Mouse (Mus musculus): ENCODE data around the gene Ddx3x.
"Not testable (repeated sequence)": the region's sequence is repeated elsewhere in the genome, so short reads cannot be mapped to it uniquely, and the experiment has no call there.

Ddx3x gene

GRCm38 (mm10) chrX:13280409-13281328, at the start of gene Ddx3x:
Gene Ddx3x (plus strand): TSS chrX:13280970.
- peak; percentile 95 for DNase-seq

- DNase-seq = no peak
Observed at GRCm38 (mm10) chrX:13231243-13231642, 49.5 kb upstream of the Ddx3x start.

GRCm38 (mm10) chrX:13232834-13233233, 47.9 kb upstream of the Ddx3x start:
- not testable (repeated sequence) for DNase-seq

GRCm38 (mm10) chrX:13233631-13234030, 47.1 kb upstream of the Ddx3x start:
- no peak for DNase-seq

- peak; percentile 28 for DNase-seq
Observed at GRCm38 (mm10) chrX:13234709-13235108, 46.1 kb upstream of the Ddx3x start.

GRCm38 (mm10) chrX:13236100-13236568, 44.6 kb upstream of the Ddx3x start:
- no peak for DNase-seq

GRCm38 (mm10) chrX:13239455-13239854, 41.3 kb upstream of the Ddx3x start:
- no peak for DNase-seq

- DNase-seq = no peak
Observed at GRCm38 (mm10) chrX:13240646-13241425, 39.9 kb upstream of the Ddx3x start.

GRCm38 (mm10) chrX:13241426-13242319, 39.1 kb upstream of the Ddx3x start:
- peak; percentile 36 for DNase-seq

GRCm38 (mm10) chrX:13242320-13243096, 38.3 kb upstream of the Ddx3x start:
- peak; percentile 90 for DNase-seq

GRCm38 (mm10) chrX:13243133-13244123, 37.3 kb upstream of the Ddx3x start:
- peak; percentile 42 for DNase-seq

- DNase-seq = no peak
Observed at GRCm38 (mm10) chrX:13244588-13244987, 36.2 kb upstream of the Ddx3x start.

GRCm38 (mm10) chrX:13245027-13245426, 35.7 kb upstream of the Ddx3x start:
- DNase-seq = peak; percentile 72

GRCm38 (mm10) chrX:13251683-13252082, 29.1 kb upstream of the Ddx3x start:
- no peak for DNase-seq

- no peak for DNase-seq
Observed at GRCm38 (mm10) chrX:13254273-13254672, 26.5 kb upstream of the Ddx3x start.

- DNase-seq = no peak
Observed at GRCm38 (mm10) chrX:13263356-13263755, 17.4 kb upstream of the Ddx3x start.

GRCm38 (mm10) chrX:13275519-13276137, 5.1 kb upstream of the Ddx3x start:
- DNase-seq = no peak

GRCm38 (mm10) chrX:13278996-13279395, 1.8 kb upstream of the Ddx3x start:
- DNase-seq = no peak

- no peak for DNase-seq
Observed at GRCm38 (mm10) chrX:13280037-13280408, 747 bp upstream of the Ddx3x start.

Measured in lung, postnatal 36 days (tissue).